Comparison of ENCODE assay signal across 7 mouse cellular contexts in genomic region chr9:114688953-114689407, GRCm38 (mm10). TPM values are rescaled to one million over a fixed set of nuclear protein-coding genes. Genes with fewer than 3 reads are reported as not detected.
DNase-seq lines count a peak whose midpoint lies in the region; ATAC-seq lines count a peak whose summit lies in the region.

No protein-coding gene starts in this region.

- peak overlapping the region; percentile 96 for H3K27ac ChIP-seq in neural tube, embryonic 11.5 days (ENCODE audit: low read depth, low read length)
- H3K27ac ChIP-seq in hindbrain, embryonic 11.5 days (ENCODE audit: low read depth, low read length) = peak overlapping the region; percentile 97
- peak overlapping the region; percentile 99 for H3K27ac ChIP-seq in liver, embryonic 15.5 days (replicated peaks)
- peak overlapping the region; percentile 98 for H3K27ac ChIP-seq in neural tube, embryonic 15.5 days (replicated peaks)

- H3K36me3 ChIP-seq in neural tube, embryonic 11.5 days (ENCODE audit: control insufficient read depth, insufficient read depth, low read length) = peaks cover 7% of the 10 kb centered on the region; the same call in 1 of the 2 replicates
- H3K36me3 ChIP-seq in hindbrain, embryonic 11.5 days (ENCODE audit: control insufficient read depth, insufficient read depth, low read length) = no peaks in the 10 kb centered on the region
- H3K36me3 ChIP-seq in liver, embryonic 15.5 days (replicated peaks) = peaks cover 21% of the 10 kb centered on the region
- H3K36me3 ChIP-seq in neural tube, embryonic 15.5 days = peaks cover 16% of the 10 kb centered on the region

- peak; percentile 64; the same call in 1 of the 2 replicates for ATAC-seq in neural tube, embryonic 11.5 days (ENCODE audit: insufficient read depth, low FRiP score, low TSS enrichment)
- ATAC-seq in common myeloid progenitor, adult 5-6 weeks (replicated peaks; ENCODE audit: low read depth, poor library complexity, severe bottlenecking) = peak; percentile 9; the same call in 1 of the 2 replicates
- peak; percentile 83 for ATAC-seq in hindbrain, embryonic 11.5 days (ENCODE audit: low FRiP score)
- peak; percentile 87 for ATAC-seq in liver, embryonic 15.5 days (ENCODE audit: insufficient read depth)
- ATAC-seq in neural tube, embryonic 15.5 days (ENCODE audit: low FRiP score) = peak; percentile 72

- WGBS in neural tube, embryonic 11.5 days = under 1% methylated on average over 37 of the region's 50 CpGs
- under 1% methylated on average over 49 of the region's 50 CpGs for WGBS in hindbrain, embryonic 11.5 days
- WGBS in liver, embryonic 15.5 days (ENCODE audit: insufficient replicate concordance) = 0% methylated on average over 50 of the region's 50 CpGs
- under 1% methylated on average over 41 of the region's 50 CpGs for WGBS in neural tube, embryonic 15.5 days

- H3K4me1 ChIP-seq in neural tube, embryonic 11.5 days (ENCODE audit: control insufficient read depth, insufficient read depth, low read length) = peaks cover 13% of the 10 kb centered on the region; the same call in 1 of the 2 replicates
- peaks cover 6% of the 10 kb centered on the region; the same call in 1 of the 2 replicates for H3K4me1 ChIP-seq in hindbrain, embryonic 11.5 days (replicated peaks; ENCODE audit: control insufficient read depth, insufficient read depth, low read length)
- peaks cover 25% of the 10 kb centered on the region for H3K4me1 ChIP-seq in liver, embryonic 15.5 days (replicated peaks)
- peaks cover 28% of the 10 kb centered on the region for H3K4me1 ChIP-seq in neural tube, embryonic 15.5 days

- DNase-seq in neural tube, embryonic 11.5 days (ENCODE audit: low spot score) = peak; percentile 72
- no peak for DNase-seq in neural tube, embryonic 10.5 days (ENCODE audit: extremely low spot score, low spot score)
- DNase-seq in hindbrain, embryonic 11.5 days (ENCODE audit: low spot score) = peak; percentile 74
- DNase-seq in thymus, postnatal 10 days (ENCODE audit: low spot score in 2 of 2) = no peak

- H3K4me2 ChIP-seq in neural tube, embryonic 11.5 days (ENCODE audit: low read depth) = peak overlapping the region; percentile 71
- peak overlapping the region; percentile 60 for H3K4me2 ChIP-seq in hindbrain, embryonic 11.5 days (replicated peaks; ENCODE audit: low read depth, low read length)
- peak overlapping the region; percentile 96 for H3K4me2 ChIP-seq in liver, embryonic 15.5 days
- H3K4me2 ChIP-seq in neural tube, embryonic 15.5 days = peak overlapping the region; percentile 66

- H3K9ac ChIP-seq in neural tube, embryonic 11.5 days (ENCODE audit: low read length) = peak overlapping the region; percentile 97
- H3K9ac ChIP-seq in hindbrain, embryonic 11.5 days (ENCODE audit: low read depth, low read length) = peak overlapping the region; percentile 96
- peak overlapping the region; percentile 87 for H3K9ac ChIP-seq in liver, embryonic 15.5 days
- H3K9ac ChIP-seq in neural tube, embryonic 15.5 days (replicated peaks) = peak overlapping the region; percentile 96

- H3K4me3 ChIP-seq in neural tube, embryonic 11.5 days (ENCODE audit: low read depth, low read length) = peak overlapping the region; percentile 98
- peak overlapping the region; percentile 94 for H3K4me3 ChIP-seq in hindbrain, embryonic 11.5 days (ENCODE audit: low read depth, low read length)
- peak overlapping the region; percentile 86 for H3K4me3 ChIP-seq in liver, embryonic 15.5 days (replicated peaks)
- peak overlapping the region; percentile 84 for H3K4me3 ChIP-seq in neural tube, embryonic 15.5 days (replicated peaks)

- no peaks in the 10 kb centered on the region for H3K27me3 ChIP-seq in neural tube, embryonic 11.5 days (ENCODE audit: control insufficient read depth, insufficient read depth, low read length)
- no peaks in the 10 kb centered on the region for H3K27me3 ChIP-seq in hindbrain, embryonic 11.5 days (ENCODE audit: control insufficient read depth, insufficient read depth, low read length)
- no peaks in the 10 kb centered on the region for H3K27me3 ChIP-seq in liver, embryonic 15.5 days
- no peaks in the 10 kb centered on the region for H3K27me3 ChIP-seq in neural tube, embryonic 15.5 days (replicated peaks)

- H3K9me3 ChIP-seq in neural tube, embryonic 11.5 days (ENCODE audit: control insufficient read depth, low read length) = no peaks in the 10 kb centered on the region
- no peaks in the 10 kb centered on the region for H3K9me3 ChIP-seq in hindbrain, embryonic 11.5 days (ENCODE audit: control insufficient read depth, low read length)
- no peaks in the 10 kb centered on the region for H3K9me3 ChIP-seq in liver, embryonic 15.5 days (replicated peaks)
- H3K9me3 ChIP-seq in neural tube, embryonic 15.5 days (replicated peaks) = no peaks in the 10 kb centered on the region

RNA-seq across cellular contexts. Expression of gene Dync1li1, which starts 0.4 kb away (rescaled TPM):
- polyA plus RNA-seq in neural tube, embryonic 11.5 days (2014; fragmentation: Nextera tagmentation; extraction: Ambion mirVana) = 94.0 and 97.3 TPM in 2 replicates
- 35.9 and 44.7 TPM in 2 replicates for total RNA-seq in common myeloid progenitor, adult 5-6 weeks (2017)
- polyA plus RNA-seq in hindbrain, embryonic 11.5 days (2014; fragmentation: Nextera tagmentation; extraction: Ambion mirVana) = 111 and 129 TPM in 2 replicates
- polyA plus RNA-seq in liver, embryonic 15.5 days (2015; fragmentation: Nextera tagmentation; extraction: Ambion mirVana) = 20.9 and 21.9 TPM in 2 replicates
- 124 and 140 TPM in 2 replicates for polyA plus RNA-seq in neural tube, embryonic 15.5 days (2015; fragmentation: Nextera tagmentation; extraction: Ambion mirVana)

RNA-seq across cellular contexts. Expression of gene Cmtm6, which starts 41.9 kb away (rescaled TPM):
- 24.1 and 25.7 TPM in 2 replicates for polyA plus RNA-seq in neural tube, embryonic 11.5 days (2014; fragmentation: Nextera tagmentation; extraction: Ambion mirVana)
- total RNA-seq in common myeloid progenitor, adult 5-6 weeks (2017) = 44.6 and 48.3 TPM in 2 replicates
- 22.7 and 26.6 TPM in 2 replicates for polyA plus RNA-seq in hindbrain, embryonic 11.5 days (2014; fragmentation: Nextera tagmentation; extraction: Ambion mirVana)
- polyA plus RNA-seq in liver, embryonic 15.5 days (2015; fragmentation: Nextera tagmentation; extraction: Ambion mirVana) = 26.3 and 28.5 TPM in 2 replicates
- polyA plus RNA-seq in neural tube, embryonic 15.5 days (2015; fragmentation: Nextera tagmentation; extraction: Ambion mirVana) = 17.9 and 29.2 TPM in 2 replicates

RNA-seq across cellular contexts. Expression of gene Cnot10, which starts 49.0 kb away (rescaled TPM):
- polyA plus RNA-seq in neural tube, embryonic 11.5 days (2014; fragmentation: Nextera tagmentation; extraction: Ambion mirVana) = 68.0 and 68.5 TPM in 2 replicates
- 43.4 and 57.1 TPM in 2 replicates for total RNA-seq in common myeloid progenitor, adult 5-6 weeks (2017)
- 60.7 and 64.2 TPM in 2 replicates for polyA plus RNA-seq in hindbrain, embryonic 11.5 days (2014; fragmentation: Nextera tagmentation; extraction: Ambion mirVana)
- 22.8 and 24.9 TPM in 2 replicates for polyA plus RNA-seq in liver, embryonic 15.5 days (2015; fragmentation: Nextera tagmentation; extraction: Ambion mirVana)
- 54.2 and 57.8 TPM in 2 replicates for polyA plus RNA-seq in neural tube, embryonic 15.5 days (2015; fragmentation: Nextera tagmentation; extraction: Ambion mirVana)

Comparison
In these comparisons a context has a peak if more than half of its experiments do, and no peak if none do; other contexts are left out.
1. DNase-seq: peak in neural tube, embryonic 11.5 days (single experiment) and hindbrain, embryonic 11.5 days (single experiment); none in neural tube, embryonic 10.5 days (single experiment) and thymus, postnatal 10 days (0 of 2).
2. ATAC-seq: peak in every context shown above with its lines; median percentile 87 in liver, embryonic 15.5 days; 83 in hindbrain, embryonic 11.5 days; 72 in neural tube, embryonic 15.5 days; 64 in neural tube, embryonic 11.5 days; 9 in common myeloid progenitor, adult 5-6 weeks.
3. Peak in every context shown above with its lines, with median percentiles within 50 percentile points of each other: H3K27ac ChIP-seq, H3K4me2 ChIP-seq, H3K4me3 ChIP-seq and H3K9ac ChIP-seq.